Mouse (Mus musculus): ENCODE data around the gene Fuca2. TPM values are rescaled to one million over a fixed set of nuclear protein-coding genes. Genes with fewer than 3 reads are reported as not detected.
A peak's percentile ranks its signal among the peaks of the same experiment; 100 is the strongest.
"Not testable (repeated sequence)": the region's sequence is repeated elsewhere in the genome, so short reads cannot be mapped to it uniquely, and the experiment has no call there.

Gene Fuca2
- polyA plus RNA-seq (2017; shearing (Covaris generic)) = 10 to 100 TPM; 52.6 to 57.9 TPM

- ATAC-seq = no peak
Observed at GRCm38 (mm10) chr10:13499331-13499730, at the start of gene Fuca2. Gene Fuca2 (plus strand): TSS chr10:13499540.

DNA sequence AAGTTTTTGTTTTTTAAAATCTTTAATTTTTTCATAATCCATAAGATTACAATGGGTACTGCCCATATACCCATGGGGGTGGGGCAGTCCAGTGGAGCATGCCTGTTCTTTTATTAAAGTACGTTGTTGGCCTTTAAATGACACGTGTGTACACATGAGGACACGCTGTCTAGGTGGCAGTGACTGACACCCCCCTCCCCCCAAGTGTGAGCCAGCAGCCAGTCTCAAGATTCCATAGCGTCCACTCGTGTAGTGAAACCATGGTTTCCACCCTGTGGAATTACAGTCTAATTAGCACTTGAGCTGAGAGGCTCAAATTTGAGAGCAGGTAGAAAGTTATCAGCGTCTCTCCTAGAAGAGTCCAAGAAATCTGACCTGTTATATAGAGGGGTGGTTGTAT is 47.7 kb upstream of the Fuca2 start:
- ATAC-seq = no peak

GRCm38 (mm10) chr10:13453200-13453990 is 45.9 kb upstream of the Fuca2 start:
- no peak for ATAC-seq

DNA sequence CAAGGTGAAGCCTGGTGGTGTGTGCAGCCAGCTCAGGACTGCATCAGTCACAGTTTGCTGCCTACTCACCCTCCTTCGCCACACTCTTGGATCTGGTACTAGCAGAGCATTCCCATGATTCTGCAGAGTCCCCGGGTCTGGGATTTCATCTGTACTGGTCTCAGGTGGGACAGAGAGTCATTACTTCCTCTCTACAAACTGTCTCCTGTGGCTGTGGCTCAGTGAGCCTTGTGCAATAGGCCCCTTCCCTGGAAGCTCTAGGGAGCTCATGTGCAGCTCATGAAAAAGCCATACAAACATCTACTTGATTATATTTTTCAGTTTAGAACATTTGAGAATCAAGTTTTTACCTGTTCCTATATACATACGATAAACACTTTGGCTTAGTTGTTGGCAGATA is 35.0 kb upstream of the Fuca2 start:
- not testable (repeated sequence) for ATAC-seq

DNA sequence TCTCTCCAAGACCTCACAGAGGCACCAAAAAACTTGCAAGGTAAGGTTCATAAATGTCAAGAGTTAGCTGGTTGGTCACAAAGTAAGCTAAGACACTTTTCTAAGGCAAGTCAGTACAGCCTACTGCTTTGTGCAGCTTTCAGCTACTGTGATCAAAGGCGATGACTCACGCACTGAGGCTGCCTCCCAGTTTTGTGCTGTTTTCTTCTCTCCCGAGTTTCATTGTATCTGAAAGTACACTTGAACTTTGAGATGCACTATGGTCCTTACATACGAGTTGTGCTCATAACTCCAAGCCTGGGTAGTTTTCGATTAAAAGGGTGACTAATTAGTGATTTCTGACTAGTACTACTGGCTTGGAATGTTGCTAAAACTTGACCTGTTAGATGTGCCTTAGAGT is 32.4 kb upstream of the Fuca2 start:
- peak; percentile 54 for ATAC-seq

- ATAC-seq = not testable (repeated sequence)
Observed at GRCm38 (mm10) chr10:13468025-13468529, 31.3 kb upstream of the Fuca2 start.

- no peak for ATAC-seq
Observed at GRCm38 (mm10) chr10:13470236-13470635, 29.1 kb upstream of the Fuca2 start.

DNA sequence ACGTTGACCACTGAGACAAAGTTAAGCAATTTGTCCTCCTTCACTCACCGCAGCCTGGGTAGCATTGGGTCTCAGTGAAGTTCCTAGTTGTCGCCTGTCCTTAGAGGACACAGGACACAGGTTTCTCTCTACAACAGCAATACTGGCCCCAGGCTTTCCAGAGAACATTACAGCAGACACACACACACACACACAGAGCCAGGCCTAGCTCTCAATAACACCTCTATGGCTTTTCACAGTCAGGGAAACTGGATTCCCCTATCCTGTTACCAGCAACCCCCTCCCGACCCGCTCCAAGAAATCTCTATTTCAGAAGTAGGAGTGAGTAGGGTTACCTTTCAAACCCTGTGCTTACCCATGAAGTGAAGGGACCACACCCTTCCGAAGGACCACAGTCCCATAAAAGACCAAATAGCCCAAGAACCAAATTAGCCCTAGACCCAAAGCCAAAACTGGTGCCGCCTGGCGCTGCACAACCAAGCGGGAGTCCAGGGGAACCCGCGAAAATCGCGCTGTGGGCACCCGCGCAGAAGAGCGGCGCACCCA is 26.0 kb upstream of the Fuca2 start:
- no peak for ATAC-seq

- ATAC-seq = peak; percentile 79
Observed at GRCm38 (mm10) chr10:13473833-13474567, 25.3 kb upstream of the Fuca2 start, which contains the start of gene Phactr2. Gene Phactr2 (minus strand): TSS chr10:13474412.

- ATAC-seq = peak; percentile 37
Observed at GRCm38 (mm10) chr10:13474568-13474955, 24.8 kb upstream of the Fuca2 start.

DNA sequence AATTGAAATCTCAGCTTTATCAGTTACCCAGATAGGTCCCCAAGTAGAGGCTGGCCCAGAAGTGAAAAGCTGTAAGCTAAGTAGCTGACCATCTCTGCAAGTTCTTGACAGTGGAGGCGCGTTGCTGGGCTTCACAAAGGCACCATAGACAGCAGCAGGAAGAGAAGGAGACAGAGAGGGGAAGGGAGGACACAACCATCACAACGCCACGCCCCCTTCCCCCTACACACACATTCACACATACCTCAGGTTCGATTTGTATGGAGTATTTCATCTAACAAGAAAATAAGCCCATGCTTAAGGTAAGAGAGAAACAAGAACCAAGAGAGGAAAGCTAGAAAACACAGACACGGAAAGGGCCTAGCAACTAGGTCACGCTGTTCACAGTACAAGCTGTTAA is 24.2 kb upstream of the Fuca2 start:
- no peak for ATAC-seq

DNA sequence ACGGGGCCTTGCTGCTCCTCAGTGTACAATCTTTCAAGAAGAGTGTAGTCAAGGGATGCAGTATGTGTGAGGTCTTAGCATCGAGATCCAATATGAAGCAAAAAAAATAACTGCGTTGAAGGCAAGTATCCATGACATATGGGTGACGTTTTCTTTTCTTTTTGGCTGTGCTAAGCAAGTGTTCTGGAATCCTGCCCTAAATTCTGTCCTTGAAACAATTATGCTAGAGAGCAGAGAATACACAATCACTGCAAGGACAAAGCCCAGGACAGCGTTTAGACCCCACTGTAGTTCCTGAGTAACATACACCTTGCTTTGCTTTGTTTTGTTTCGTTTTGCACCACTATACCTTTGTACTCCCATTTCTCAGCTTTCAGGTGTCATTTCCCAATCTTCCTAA is 20.0 kb upstream of the Fuca2 start:
- no peak for ATAC-seq

- no peak for ATAC-seq
Observed at GRCm38 (mm10) chr10:13485958-13486357, 13.4 kb upstream of the Fuca2 start.

GRCm38 (mm10) chr10:13489671-13490070 is 9.7 kb upstream of the Fuca2 start:
- no peak for ATAC-seq

GRCm38 (mm10) chr10:13493978-13494686 is 5.2 kb upstream of the Fuca2 start:
- no peak for ATAC-seq

DNA sequence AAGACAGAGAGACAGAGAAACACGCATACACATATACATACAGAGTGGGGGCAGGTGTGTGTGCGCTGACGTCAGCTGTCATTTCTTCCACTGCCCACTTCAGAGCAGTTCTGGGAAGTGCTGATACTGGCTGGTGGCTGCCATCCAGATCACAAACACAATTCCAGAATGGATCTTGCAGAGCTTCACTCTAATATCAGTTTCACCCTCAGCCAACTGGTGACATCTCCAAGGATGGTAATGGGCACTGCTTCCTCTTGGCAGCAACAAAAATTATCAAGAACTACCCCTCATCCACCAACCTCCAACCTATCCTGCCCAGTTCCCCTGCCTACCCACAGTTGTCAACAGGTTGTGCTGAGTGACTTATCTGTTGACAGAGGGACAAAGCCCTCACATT is 3.0 kb upstream of the Fuca2 start:
- no peak for ATAC-seq

DNA sequence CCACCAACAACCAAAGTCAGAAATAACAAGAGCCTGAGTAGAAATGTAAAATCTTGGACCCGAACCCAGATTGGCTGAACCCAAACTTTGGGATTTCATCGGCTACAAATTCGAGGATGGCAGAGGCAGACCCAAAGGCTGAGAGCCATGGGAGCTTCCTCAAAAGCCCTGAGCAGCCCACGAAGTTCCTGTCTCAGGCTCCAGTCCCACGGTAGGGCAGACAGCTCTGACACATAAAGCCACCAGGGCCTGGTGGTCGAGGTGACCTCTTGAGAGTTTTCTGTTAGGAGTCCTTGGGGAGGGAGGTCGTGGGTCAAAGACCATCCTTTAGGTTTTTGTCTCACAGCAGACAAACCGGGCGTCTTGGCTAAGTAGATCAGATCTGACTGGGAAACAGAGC is 1.1 kb downstream of the Fuca2 start:
- no peak for ATAC-seq

- ATAC-seq = peak; percentile 94
Observed at GRCm38 (mm10) chr10:13500938-13501496, 1.7 kb downstream of the Fuca2 start.

GRCm38 (mm10) chr10:13501533-13501932 is 2.2 kb downstream of the Fuca2 start:
- ATAC-seq = not testable (repeated sequence)

DNA sequence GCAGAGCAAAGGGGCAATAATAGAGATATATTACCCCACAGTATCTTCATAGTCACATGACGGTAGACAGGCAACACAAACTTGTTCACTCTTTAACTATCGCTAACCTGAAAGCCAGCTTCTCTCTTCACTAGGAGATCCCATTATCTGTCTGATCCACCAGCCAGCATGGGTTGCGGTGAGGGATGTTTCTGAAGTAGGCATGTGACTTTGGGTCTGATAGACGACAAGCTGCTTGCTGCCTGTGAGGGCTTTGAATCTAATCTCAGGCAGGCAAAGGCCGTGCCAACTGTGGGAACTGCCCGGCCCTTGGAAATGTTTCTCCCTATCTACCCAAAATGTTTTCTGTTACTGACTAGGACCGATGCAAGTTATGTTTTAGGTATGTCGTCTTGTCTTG is 3.0 kb downstream of the Fuca2 start:
- ATAC-seq = no peak

- no peak for ATAC-seq
Observed at GRCm38 (mm10) chr10:13521857-13522256, 22.5 kb downstream of the Fuca2 start.

GRCm38 (mm10) chr10:13528155-13528554 is 28.8 kb downstream of the Fuca2 start:
- no peak for ATAC-seq
